Mouse (Mus musculus) granulocyte monocyte progenitor cell, adult 5-6 weeks (primary cell): ENCODE data around the gene Riok1. TPM values are rescaled to one million over a fixed set of nuclear protein-coding genes. Genes with fewer than 3 reads are reported as not detected.

ENCODE experiments used
- ATAC-seq: replicated peaks from 2 replicates; pipeline ENCODE4 v1.8.0; 2016; ENCODE audit warnings: mild to moderate bottlenecking, moderate TSS enrichment, inconsistent platforms; ENCODE audit not compliant: poor library complexity, severe bottlenecking
- total RNA-seq, 2 experiments: library from RNA; stranded (forward) in 1 of 2; stranded (reverse) in 1 of 2; fragments of 200-712, 200-1000 nt in 1 of 2; fragments of >200 nt in 1 of 2; fragmentation: Nextera tagmentation in 1 of 2; gene quantifications; 2 replicates each; pipeline ENCODE4 v1.2.3; 2014 to 2017

Riok1 gene
- 41.5 and 43.2 TPM in 2 replicates for total RNA-seq (2014; fragmentation: Nextera tagmentation)
- total RNA-seq (2017), result 88.8 and 97.5 TPM in 2 replicates

GRCm38 (mm10) chr13:38036343-38037043 lies at the start of gene Riok1:
TSS of gene Riok1 (plus strand) at chr13:38036995.
- no peak; the same call in 1 of the 2 replicates for ATAC-seq

DNA sequence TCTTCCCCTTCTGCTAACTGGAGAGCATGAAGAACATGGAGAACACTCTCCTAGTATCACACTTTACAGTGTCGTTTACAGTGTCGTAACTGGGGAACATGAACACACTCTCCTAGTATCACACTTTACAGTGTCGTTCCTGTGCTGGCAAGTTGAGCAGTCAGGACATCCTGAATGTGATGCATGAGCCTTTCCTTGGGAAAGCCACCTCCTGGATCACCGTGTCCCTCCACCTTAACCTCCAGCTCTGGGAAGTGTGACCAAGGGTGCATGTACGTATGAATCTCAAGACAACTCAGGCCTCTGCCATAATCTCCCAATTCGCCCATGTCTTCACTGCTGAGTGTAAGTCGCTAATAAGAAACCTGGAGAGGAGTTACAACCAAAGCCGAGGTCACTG lies 47.1 kb upstream of the Riok1 start:
- no peak for ATAC-seq

DNA sequence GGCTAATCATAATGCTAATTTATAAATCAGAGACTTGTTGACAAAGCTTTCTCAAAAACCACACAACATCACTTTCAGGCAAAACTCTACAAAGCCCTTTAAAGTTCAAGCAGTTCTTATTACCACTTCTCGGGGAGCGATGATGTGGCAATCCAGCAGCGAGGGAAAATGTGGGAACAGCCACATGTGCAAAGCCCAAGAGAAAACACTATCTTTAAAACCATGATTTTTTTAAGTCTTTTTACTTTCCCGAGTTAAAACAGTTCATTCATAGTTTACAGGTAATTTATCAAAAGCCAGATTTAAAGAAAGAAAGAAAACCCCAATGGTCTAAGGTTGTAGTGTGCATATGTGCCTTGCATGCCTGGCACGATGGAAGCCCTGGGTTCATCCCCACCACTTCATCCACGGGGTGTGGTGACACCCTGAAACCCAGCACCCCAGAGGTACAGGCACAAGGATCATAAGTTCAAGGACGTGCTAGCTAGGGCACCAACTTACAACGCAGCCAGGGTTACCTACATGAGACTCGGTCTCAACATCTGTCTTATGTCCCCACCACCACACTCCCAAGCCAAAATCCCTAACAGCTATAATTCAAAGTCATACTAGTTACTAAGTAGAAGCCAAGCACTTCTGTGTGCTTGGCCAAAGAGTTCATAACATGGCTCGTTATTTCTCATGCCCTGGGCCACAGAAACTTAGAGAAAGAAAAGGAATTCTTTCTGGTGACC lies 44.0 kb upstream of the Riok1 start:
- ATAC-seq, result peak; percentile 25; the same call in 1 of the 2 replicates

DNA sequence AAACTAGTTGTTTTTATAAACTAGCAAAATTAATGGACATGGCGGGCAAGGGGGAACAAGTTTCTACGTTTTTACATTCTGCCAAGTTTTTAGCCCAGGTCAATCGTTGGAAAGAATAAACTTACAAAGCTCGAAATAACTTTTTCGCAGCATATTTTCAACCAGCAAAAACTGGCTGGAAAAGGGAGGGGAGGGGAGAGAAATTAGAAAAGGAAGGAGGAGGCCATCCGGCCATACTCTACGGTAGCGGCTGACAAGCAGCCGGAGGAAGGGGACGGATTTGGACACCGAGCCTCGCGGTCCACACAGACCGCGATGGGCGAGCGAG lies 43.5 kb upstream of the Riok1 start:
- no peak; the same call in 1 of the 2 replicates for ATAC-seq

GRCm38 (mm10) chr13:37993704-37994404 lies 42.9 kb upstream of the Riok1 start, which contains the start of gene Ssr1:
TSS of gene Ssr1 (minus strand) at chr13:37994217.
- ATAC-seq, result peak; percentile 90

GRCm38 (mm10) chr13:37994405-37994749 lies 42.4 kb upstream of the Riok1 start:
- ATAC-seq, result peak; percentile 4; the same call in 1 of the 2 replicates

DNA sequence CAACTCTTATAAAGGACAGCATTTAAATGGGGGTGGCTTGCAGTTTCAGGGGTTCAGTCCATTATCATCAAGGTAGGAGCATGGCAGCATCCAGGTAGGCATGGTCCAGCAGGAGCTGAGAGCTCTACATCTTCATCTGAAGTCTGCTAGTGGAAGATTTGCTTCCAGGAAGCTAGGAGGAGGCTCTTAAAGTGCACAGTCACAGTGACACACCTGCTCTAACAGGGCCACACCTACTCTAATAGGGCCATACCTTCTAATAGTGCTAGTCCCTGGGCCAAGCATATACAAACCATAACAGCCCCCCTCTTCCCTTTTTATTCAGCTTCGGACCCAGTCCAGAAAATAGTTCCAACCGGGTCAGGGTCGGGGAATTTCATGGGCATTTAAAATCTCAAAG lies 37.1 kb upstream of the Riok1 start:
- no peak for ATAC-seq

DNA sequence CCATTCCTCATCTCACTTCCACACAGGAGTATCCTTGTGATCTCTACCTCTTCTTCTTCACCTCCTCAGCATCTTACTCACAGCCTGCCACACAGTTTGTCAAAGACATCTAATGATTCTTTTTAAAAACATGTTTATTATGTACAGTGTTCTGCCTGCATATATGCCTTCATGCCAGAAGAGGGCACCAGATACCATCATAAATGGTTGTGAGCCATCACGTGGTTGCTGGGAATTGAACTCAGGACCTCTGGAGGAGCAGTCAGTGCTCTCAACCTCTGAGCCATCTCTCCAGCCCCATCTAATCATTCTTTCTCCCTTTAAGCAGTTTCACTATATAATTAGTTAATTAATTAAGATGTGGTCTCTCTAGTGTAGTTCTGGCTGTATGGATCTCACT lies 34.3 kb upstream of the Riok1 start:
- ATAC-seq, result no peak

DNA sequence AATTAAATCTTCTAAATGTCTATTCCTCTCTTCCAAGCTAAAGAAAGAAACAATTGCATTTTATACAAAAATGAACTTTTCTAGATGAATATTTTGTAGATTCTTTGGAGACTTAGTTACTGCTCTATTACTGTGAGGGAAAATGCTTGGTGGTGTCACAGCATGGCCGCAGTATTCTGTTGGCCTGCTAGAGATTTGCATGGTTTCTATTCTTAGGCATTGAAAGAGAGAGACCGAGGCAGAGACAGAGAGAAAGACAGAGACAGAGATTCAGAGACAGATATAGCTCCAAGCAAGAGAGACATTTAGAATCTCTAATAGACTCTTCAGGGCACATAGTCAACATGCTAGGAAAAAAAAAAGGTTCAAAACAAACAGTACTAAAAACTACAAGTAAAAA lies 28.8 kb upstream of the Riok1 start:
- no peak for ATAC-seq

DNA sequence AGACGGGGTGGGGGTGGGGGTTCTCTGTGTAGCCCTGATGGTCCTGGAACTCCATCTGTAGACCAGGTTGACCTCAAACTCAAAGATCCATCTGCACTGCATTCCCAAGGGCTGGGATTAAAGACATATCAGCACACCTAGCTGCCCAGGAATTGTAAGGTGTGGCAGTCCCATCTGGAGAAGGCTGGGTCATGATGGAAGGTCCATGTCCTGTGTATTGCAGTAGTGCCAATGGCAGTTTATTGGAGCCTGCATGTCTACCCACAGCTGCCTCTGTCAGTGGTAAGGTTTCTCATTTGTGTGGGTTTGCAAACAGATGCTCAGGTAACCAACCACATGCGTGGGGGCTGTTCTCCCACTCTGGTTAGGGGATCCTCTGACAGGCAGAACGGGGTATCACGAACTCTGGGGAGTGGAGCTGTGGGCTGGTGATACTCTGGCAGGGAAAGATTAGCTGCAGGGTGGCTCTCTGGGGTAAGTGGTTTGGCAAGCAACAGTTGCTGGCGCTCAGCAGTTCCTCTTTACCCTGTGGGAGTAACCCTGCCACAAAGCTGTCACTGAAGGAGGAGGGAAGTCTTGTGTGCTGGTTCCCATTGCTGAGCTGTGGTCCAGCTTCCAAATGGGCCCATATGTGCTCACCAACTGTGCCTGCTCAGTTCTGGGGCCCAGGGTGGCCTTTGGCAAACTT lies 26.9 kb upstream of the Riok1 start:
- peak; percentile 94 for ATAC-seq

- ATAC-seq, result peak; percentile 86
These were observed 26.3 kb upstream of the Riok1 start for GRCm38 (mm10) chr13:38010444-38010910.

GRCm38 (mm10) chr13:38012436-38012835 lies 24.4 kb upstream of the Riok1 start:
- ATAC-seq, result no peak

DNA sequence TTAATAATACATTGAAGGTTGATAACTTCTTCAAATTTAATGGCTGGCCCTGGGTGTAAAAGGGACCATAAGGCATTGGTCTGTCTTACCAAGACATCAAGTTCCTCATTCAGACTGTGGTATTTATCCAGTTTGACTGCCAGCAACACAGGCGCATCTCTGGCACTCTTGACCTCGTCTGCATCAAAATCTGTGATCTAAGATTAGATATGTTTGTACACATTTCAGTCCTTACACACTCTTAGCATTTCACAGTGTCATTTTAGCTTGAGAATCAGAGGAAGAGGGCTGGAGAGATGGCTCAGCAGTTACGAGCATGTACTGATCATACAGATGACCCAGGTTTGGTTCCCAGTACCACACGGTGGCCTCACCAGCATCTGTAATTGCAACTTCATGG lies 21.2 kb upstream of the Riok1 start:
- ATAC-seq, result no peak

- no peak for ATAC-seq
These were observed 18.0 kb upstream of the Riok1 start for GRCm38 (mm10) chr13:38018791-38019190.

- no peak for ATAC-seq
These were observed 10.9 kb upstream of the Riok1 start for GRCm38 (mm10) chr13:38025874-38026273.

GRCm38 (mm10) chr13:38027618-38028248 lies 9.1 kb upstream of the Riok1 start:
- peak; percentile 95 for ATAC-seq

- ATAC-seq, result peak; percentile 20
These were observed 8.4 kb upstream of the Riok1 start for GRCm38 (mm10) chr13:38028407-38028806.

DNA sequence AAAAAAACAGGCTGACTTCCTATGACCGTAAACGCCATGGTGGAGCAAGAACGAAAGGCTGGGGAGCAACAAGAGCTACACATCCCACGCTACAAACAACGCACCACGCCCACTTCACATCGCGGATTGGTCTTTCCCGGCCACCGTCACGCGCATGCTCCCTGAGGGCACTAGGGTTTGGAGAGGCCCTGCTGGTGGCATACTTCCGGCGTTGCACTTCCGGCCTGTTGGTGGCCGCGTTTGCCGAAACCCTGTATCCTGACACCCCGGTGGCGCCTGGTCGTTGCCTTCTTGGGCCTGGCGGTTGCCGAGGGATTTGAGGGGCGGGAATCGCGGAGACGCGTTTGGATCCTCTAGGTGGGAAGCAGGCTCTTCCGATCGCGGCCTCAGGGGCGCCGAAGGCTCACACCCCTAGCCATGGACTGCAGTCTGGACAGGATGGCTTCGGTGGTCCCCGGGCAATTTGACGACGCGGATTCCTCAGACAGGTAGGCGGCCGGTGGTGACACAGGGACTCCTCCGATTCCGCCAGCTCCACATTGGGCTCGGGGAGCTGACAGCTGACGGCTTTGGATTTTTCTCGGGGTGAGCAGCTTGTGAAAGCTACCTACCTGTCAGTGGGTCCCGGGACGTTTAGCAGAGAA lies 371 bp downstream of the Riok1 start, which contains the start of gene Cage1:
Gene Cage1 (minus strand): TSS at position 26 of the 644 bp plus-strand sequence.
- peak; percentile 95 for ATAC-seq

DNA sequence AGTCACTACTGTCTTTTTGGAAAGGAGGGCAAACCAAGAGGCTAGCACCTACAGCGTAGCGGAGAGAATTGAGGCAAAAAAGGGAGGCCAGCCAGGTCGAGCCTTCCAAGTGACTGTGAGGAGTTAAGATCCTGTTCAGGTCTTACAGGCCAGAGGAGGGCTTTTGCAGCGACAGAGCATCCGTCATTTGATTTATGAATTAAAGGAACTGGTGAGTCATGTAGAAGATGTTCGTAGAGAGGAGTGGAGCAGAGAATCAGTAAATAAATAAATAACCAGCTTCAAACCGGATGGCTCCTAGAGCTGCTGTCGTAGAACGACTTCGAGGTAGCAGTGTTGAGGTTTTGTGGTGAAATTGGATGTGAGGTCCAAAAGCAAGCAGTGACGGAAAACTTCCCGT lies 1.0 kb downstream of the Riok1 start:
- ATAC-seq, result peak; percentile 23
